Mouse (Mus musculus) CH12.LX (cell line): ENCODE data around the gene Tbc1d15. TPM values are rescaled to one million over a fixed set of nuclear protein-coding genes. Genes with fewer than 3 reads are reported as not detected.

Experiments
- DNase-seq: peaks from one replicate; pipeline ENCODE4 v3.0.0-alpha.2; 2013; ENCODE audit errors: extremely low read depth
- H3K27ac ChIP-seq: 2 replicates; pipeline ENCODE4 v1.5.1; 2012; ENCODE audit warnings: low read depth, mild to moderate bottlenecking, control low read depth, moderate library complexity; ENCODE audit not compliant: insufficient read depth
- H3K27me3 ChIP-seq: replicated peaks from 2 replicates; pipeline ENCODE3; 2012; ENCODE audit warnings: inconsistent platforms
- H3K36me3 ChIP-seq, 2 experiments: replicated peaks in 1 of 2; 2 replicates each; pipeline versions ENCODE3 to v1.6.1; 2012; ENCODE audit warnings: inconsistent platforms in 1 of 2, low read length in 1 of 2, mild to moderate bottlenecking in 1 of 2, mixed read lengths in 1 of 2, moderate library complexity in 1 of 2; ENCODE audit not compliant: control insufficient read depth in 1 of 2, insufficient read depth in 1 of 2
- H3K4me1 ChIP-seq, 2 experiments: 2 replicates each; pipeline ENCODE4 v1.6.1; 2012; ENCODE audit warnings: inconsistent platforms in 1 of 2, moderate library complexity in 1 of 2; ENCODE audit not compliant: insufficient read depth in 2 of 2, control insufficient read depth in 1 of 2
- H3K4me2 ChIP-seq: 2 replicates; pipeline ENCODE4 v1.6.1; 2012; ENCODE audit warnings: low read depth, mild to moderate bottlenecking, control low read depth; ENCODE audit not compliant: poor library complexity, insufficient read depth, severe bottlenecking
- H3K4me3 ChIP-seq, 3 experiments: fragments of 150-350 bp in 1 of 3; sonication (generic) in 1 of 3; replicated peaks in 1 of 3; 2 replicates each; pipeline versions ENCODE3 to v1.5.1; 2011 to 2012; ENCODE audit warnings: low read depth in 2 of 3, low read length in 2 of 3, mild to moderate bottlenecking in 2 of 3, moderate library complexity in 2 of 3, control low read depth in 1 of 3, improper control_type of control experiment in 1 of 3, inconsistent platforms in 1 of 3, mixed read lengths in 1 of 3; ENCODE audit not compliant: poor library complexity in 1 of 3
- H3K79me2 ChIP-seq: replicated peaks from 2 replicates; pipeline ENCODE4 v1.6.1; 2012; ENCODE audit warnings: mild to moderate bottlenecking, moderate library complexity; ENCODE audit not compliant: control insufficient read depth, poor library complexity, insufficient read depth, severe bottlenecking; ENCODE audit errors: extremely low read depth
- H3K9ac ChIP-seq: 2 replicates; pipeline ENCODE4 v1.6.1; 2012; ENCODE audit warnings: low read depth, mild to moderate bottlenecking, control low read depth, moderate library complexity; ENCODE audit not compliant: insufficient read depth
- H3K9me3 ChIP-seq: replicated peaks from 2 replicates; pipeline ENCODE3; 2012; ENCODE audit warnings: low read length, inconsistent platforms, mixed read lengths
- BHLHE40 ChIP-seq: IDR thresholded peaks from 2 replicates; pipeline ENCODE4 v1.6.1; 2011; ENCODE audit warnings: mild to moderate bottlenecking, low read depth, low read length, improper control_type of control experiment
- CHD2 ChIP-seq: IDR thresholded peaks from 2 replicates; pipeline ENCODE4 v1.6.1; 2011; ENCODE audit warnings: low read length, improper control_type of control experiment
- CTCF ChIP-seq, 2 experiments: IDR thresholded peaks in 1 of 2; conservative IDR thresholded peaks in 1 of 2; 2 replicates each; pipeline ENCODE4 v1.5.1; 2011 to 2012; ENCODE audit warnings: low read depth in 2 of 2, low read length in 2 of 2, improper control_type of control experiment in 1 of 2, inconsistent platforms in 1 of 2, mild to moderate bottlenecking in 1 of 2, moderate library complexity in 1 of 2
- ETS1 ChIP-seq: conservative IDR thresholded peaks from 2 replicates; pipeline ENCODE4 v1.6.1; 2012; ENCODE audit warnings: low read depth, mild to moderate bottlenecking, inconsistent platforms, low read length, improper control_type of control experiment, moderate library complexity
- HCFC1 ChIP-seq: IDR thresholded peaks from 2 replicates; pipeline ENCODE4 v1.6.1; 2012; ENCODE audit warnings: low read depth, mild to moderate bottlenecking, inconsistent platforms, low read length, improper control_type of control experiment
- IRF4 ChIP-seq: IDR thresholded peaks from 2 replicates; pipeline ENCODE4 v1.6.1; 2014; ENCODE audit warnings: low read depth, mild to moderate bottlenecking, inconsistent platforms, low read length, improper control_type of control experiment
- KAT2A ChIP-seq: IDR thresholded peaks from 2 replicates; pipeline ENCODE4 v1.6.1; 2012; ENCODE audit warnings: low read length, improper control_type of control experiment, inconsistent platforms; ENCODE audit not compliant: insufficient replicate concordance
- MAFK ChIP-seq: IDR thresholded peaks from 2 replicates; pipeline ENCODE4 v1.6.1; 2011; ENCODE audit warnings: low read length, improper control_type of control experiment; ENCODE audit not compliant: insufficient replicate concordance
- MAX ChIP-seq: IDR thresholded peaks from 2 replicates; pipeline ENCODE4 v1.6.1; 2011; ENCODE audit warnings: low read length, improper control_type of control experiment
- MAZ ChIP-seq: IDR thresholded peaks from 2 replicates; pipeline ENCODE4 v1.6.1; 2012; ENCODE audit warnings: low read depth, mild to moderate bottlenecking, inconsistent platforms, low read length, improper control_type of control experiment, moderate library complexity
- MEF2A ChIP-seq: IDR thresholded peaks from 2 replicates; pipeline ENCODE4 v1.6.1; 2014; ENCODE audit warnings: low read depth, mild to moderate bottlenecking, inconsistent platforms, low read length, improper control_type of control experiment, borderline replicate concordance
- MXI1 ChIP-seq: IDR thresholded peaks from 2 replicates; pipeline ENCODE4 v1.6.1; 2011; ENCODE audit warnings: mild to moderate bottlenecking, low read depth, low read length, improper control_type of control experiment
- MYC ChIP-seq: IDR thresholded peaks from 2 replicates; pipeline ENCODE4 v1.6.1; 2011; ENCODE audit warnings: low read depth, mild to moderate bottlenecking, improper control_type of control experiment, low read length
- NRF1 ChIP-seq: IDR thresholded peaks from 2 replicates; pipeline ENCODE4 v1.6.1; 2014; ENCODE audit warnings: low read depth, mild to moderate bottlenecking, inconsistent platforms, low read length, improper control_type of control experiment, moderate library complexity
- POLR2A ChIP-seq: IDR thresholded peaks from 2 replicates; pipeline ENCODE4 v1.6.1; 2011; ENCODE audit warnings: low read depth, mild to moderate bottlenecking, improper control_type of control experiment, low read length
- RAD21 ChIP-seq: IDR thresholded peaks from 2 replicates; pipeline ENCODE4 v1.6.1; 2011; ENCODE audit warnings: low read depth, mild to moderate bottlenecking, low read length, improper control_type of control experiment, moderate library complexity
- SIN3A ChIP-seq: IDR thresholded peaks from 2 replicates; pipeline ENCODE4 v1.6.1; 2012; ENCODE audit warnings: low read length, improper control_type of control experiment, inconsistent platforms
- USF1 ChIP-seq: IDR thresholded peaks from 2 replicates; pipeline ENCODE4 v1.6.1; 2014; ENCODE audit warnings: low read depth, mild to moderate bottlenecking, inconsistent platforms, low read length, improper control_type of control experiment
- ZNF384 ChIP-seq: IDR thresholded peaks from 2 replicates; pipeline ENCODE4 v1.6.1; 2012; ENCODE audit warnings: low read depth, low read length, improper control_type of control experiment, inconsistent platforms
- dilution Hi-C: fragments of 300-500 bp; cut with MboI; formaldehyde crosslinking; loops from 2 replicates; pipeline ENCODE4 v1.14.3; 2020; ENCODE audit warnings: low sequenced_read_pairs; ENCODE audit not compliant: extremely low pct_unique_long_range_greater_than_20kb, extremely low pct_ligation_motif_present
- in situ Hi-C: fragments of 300-500 bp; cut with MboI; formaldehyde crosslinking; loops from 3 replicates; pipeline ENCODE4 v1.14.3; 2019; ENCODE audit warnings: low sequenced_read_pairs, low pct_ligation_motif_present, low pct_unique_long_range_greater_than_20kb, mixed read lengths
- polyA plus RNA-seq: library from polyadenylated mRNA; unstranded; fragments of >175 nt; gene quantifications from 2 replicates; pipeline ENCODE4 v1.2.1, GENCODE M21; 2012; ENCODE audit warnings: low read depth; ENCODE audit not compliant: insufficient read length
- total RNA-seq, 2 experiments: library from RNA; depleted of rRNA; stranded (reverse); fragments of 300-350 nt in 1 of 2; fragments of >200 nt in 1 of 2; gene quantifications; 2 replicates each; pipeline ENCODE4 v1.2.3; 2012 to 2014

The Tbc1d15 gene
- total and polyA plus RNA-seq, 3 experiments, result 13.4 to 59.5 (median 23.3) TPM

DNA sequence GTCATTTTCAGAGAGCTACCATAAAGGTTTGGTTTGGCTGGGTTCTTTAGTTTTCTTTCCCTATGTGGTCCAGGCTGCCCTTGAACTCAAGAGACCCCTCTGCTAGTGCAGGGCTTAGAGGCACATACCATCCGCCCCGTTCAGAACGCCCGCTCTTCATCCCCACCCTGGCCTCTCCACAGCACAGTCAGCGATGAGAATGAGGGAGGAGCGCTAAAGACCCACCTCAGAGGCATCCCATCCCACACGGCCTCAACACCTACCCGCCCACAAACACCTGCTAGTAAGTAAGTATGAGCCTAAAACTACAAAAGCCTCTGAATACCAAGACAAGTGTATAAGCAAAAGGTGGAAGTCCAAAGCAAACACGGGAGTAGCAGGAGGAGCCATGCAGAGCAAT is 15.8 kb downstream of the Tbc1d15 start:
- TF ChIP-seq CTCF (conservative IDR thresholded peaks at IDR 0.05 in 1 of 2, IDR thresholded peaks at IDR 0.05 in 1 of 2; ENCODE audit: low read depth in 2 of 2, low read length in 2 of 2), result no peak
- no peak for TF ChIP-seq MAX
- TF ChIP-seq KAT2A, result no peak
- TF ChIP-seq IRF4, result no peak
- TF ChIP-seq CHD2, result no peak
- TF ChIP-seq BHLHE40, result no peak
- TF ChIP-seq NRF1, result no peak
- TF ChIP-seq USF1, result no peak
- TF ChIP-seq SIN3A, result no peak
- no peak for TF ChIP-seq RAD21
- no peak for TF ChIP-seq MYC
- no peak for TF ChIP-seq MAFK
- no peak for TF ChIP-seq MAZ
- no peak for TF ChIP-seq POLR2A
- no peak for TF ChIP-seq ETS1
- no peak for TF ChIP-seq MEF2A
- TF ChIP-seq MXI1, result no peak
- TF ChIP-seq HCFC1, result no peak
- dilution Hi-C loops, result no loop called here
- Histone ChIP-seq H3K4me3 (no peak overlapping the region), H3K27ac (no peak overlapping the region), H3K9me3 (no peaks in the 10 kb centered on the region), H3K9ac (no peak overlapping the region), H3K79me2 (no peaks in the 10 kb centered on the region; the same call in 1 of the 2 replicates), H3K36me3 (peaks cover 31 to 75% of the 10 kb centered on the region in 2 experiments), H3K4me2 (no peak overlapping the region), H3K27me3 (no peaks in the 10 kb centered on the region), H3K4me1 (peaks cover 9 to 52% of the 10 kb centered on the region in 2 experiments)
- DNase-seq, result no peak
- in situ Hi-C loops, result no loop called here

DNA sequence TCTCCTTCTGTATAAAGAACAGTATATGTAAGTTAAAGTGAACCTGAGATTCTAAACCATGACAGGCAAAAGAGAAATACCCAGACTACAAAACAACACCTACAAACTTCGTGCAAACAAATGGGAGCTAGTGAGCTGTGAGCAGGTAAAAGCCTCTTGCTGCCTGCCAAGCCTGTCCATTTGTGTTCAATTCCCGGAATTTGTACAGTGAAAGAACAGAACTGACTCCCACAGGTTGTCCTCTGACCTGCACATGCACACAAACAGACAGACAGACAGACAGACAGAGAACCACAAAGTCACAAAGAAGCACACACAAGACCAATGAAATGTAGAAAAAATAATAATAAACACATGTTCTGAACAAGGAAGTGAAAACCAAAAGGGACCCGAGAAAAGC is 17.5 kb downstream of the Tbc1d15 start:
- Histone ChIP-seq H3K9me3 (no peaks in the 10 kb centered on the region), H3K79me2 (no peaks in the 10 kb centered on the region; the same call in 1 of the 2 replicates), H3K36me3 (peaks cover 33 to 77% of the 10 kb centered on the region in 2 experiments), H3K9ac (no peak overlapping the region), H3K4me3 (no peak overlapping the region), H3K4me1 (peaks cover 9 to 52% of the 10 kb centered on the region in 2 experiments), H3K4me2 (no peak overlapping the region), H3K27me3 (no peaks in the 10 kb centered on the region), H3K27ac (no peak overlapping the region)
- no peak for TF ChIP-seq USF1
- TF ChIP-seq MYC, result 0 out of 2 replicates have a peak, but pooled peaks have one; percentile 16
- TF ChIP-seq ZNF384, result 0 out of 2 replicates have a peak, but pooled peaks have one; percentile 21
- DNase-seq, result peak; percentile 29
- dilution Hi-C loops (no loop called here), in situ Hi-C loops (no loop called here)
